Mouse (Mus musculus): Measurements from ENCODE around the gene Rap1b. TPM values are rescaled to one million over a fixed set of nuclear protein-coding genes. Genes with fewer than 3 reads are reported as not detected.

Rap1b gene
- polyA plus RNA-seq, 1 experiment from 2014 or later: 160 TPM

GRCm38 (mm10) chr10:117765116-117765894, 80.5 kb downstream of the Rap1b start:
- ATAC-seq (ENCODE audit: insufficient number of reproducible peaks, insufficient read depth, low FRiP score, low TSS enrichment, low read depth): no peak
- H3K9me3 ChIP-seq: no peaks in the 10 kb centered on the region
- no peaks in the 10 kb centered on the region for H3K4me1 ChIP-seq
- no peak overlapping the region for H3K9ac ChIP-seq
- WGBS: 91% methylated on average over 11 of the region's 11 CpGs
- H3K27ac ChIP-seq: no peak overlapping the region
- no peak overlapping the region for H3K4me2 ChIP-seq
- H3K4me3 ChIP-seq: no peak overlapping the region
- no peaks in the 10 kb centered on the region for H3K27me3 ChIP-seq
- peaks cover 86% of the 10 kb centered on the region for H3K36me3 ChIP-seq

- Histone ChIP-seq H3K4me3 (no peak overlapping the region), H3K36me3 (peaks cover 86% of the 10 kb centered on the region), H3K27ac (no peak overlapping the region), H3K9me3 (no peaks in the 10 kb centered on the region), H3K4me1 (no peaks in the 10 kb centered on the region), H3K9ac (no peak overlapping the region), H3K27me3 (no peaks in the 10 kb centered on the region), H3K4me2 (no peak overlapping the region)
- 93% methylated on average over 6 of the region's 6 CpGs for WGBS
- ATAC-seq (ENCODE audit: insufficient number of reproducible peaks, insufficient read depth, low FRiP score, low TSS enrichment, low read depth): no peak
Measured at GRCm38 (mm10) chr10:117764598-117764997, 81.2 kb downstream of the Rap1b start.

Other genes with a start within 250 kb of the Rap1b start
- 25.6 and 34.0 TPM in 2 replicates for gene Cpm, start 216.5 kb downstream of the Rap1b start, polyA plus RNA-seq (2015; fragmentation: Nextera tagmentation; extraction: Ambion mirVana)
- 49.3 and 50.2 TPM in 2 replicates for gene Mdm2, start 135.3 kb downstream of the Rap1b start, polyA plus RNA-seq (2015; fragmentation: Nextera tagmentation; extraction: Ambion mirVana)
- gene Slc35e3, start 99.7 kb downstream of the Rap1b start, polyA plus RNA-seq (2015; fragmentation: Nextera tagmentation; extraction: Ambion mirVana): 34.0 and 37.0 TPM in 2 replicates
- gene Nup107, start 53.3 kb downstream of the Rap1b start, polyA plus RNA-seq (2015; fragmentation: Nextera tagmentation; extraction: Ambion mirVana): 60.6 and 77.4 TPM in 2 replicates

Measured in embryonic facial prominence, embryonic 13.5 days (tissue).